Mouse (Mus musculus) hindbrain, embryonic 13.5 days (tissue): ENCODE data around the gene Gabrp. TPM values are rescaled to one million over a fixed set of nuclear protein-coding genes. Genes with fewer than 3 reads are reported as not detected.

Experiments used
- ATAC-seq: fragments of 200-750 bp; cut with Nextera tagmentation; 2 replicates; pipeline ENCODE4 v1.8.0; 2017; ENCODE audit warnings: moderate TSS enrichment; ENCODE audit not compliant: low FRiP score
- H3K27ac ChIP-seq: fragments of 300-500 bp; sonication (generic); 2 replicates; pipeline ENCODE4 v1.5.1; 2015; ENCODE audit warnings: inconsistent platforms, mild to moderate bottlenecking, moderate library complexity
- H3K27me3 ChIP-seq: fragments of 300-500 bp; sonication (generic); 2 replicates; pipeline ENCODE4 v1.6.1; 2015; ENCODE audit warnings: mild to moderate bottlenecking, inconsistent platforms
- H3K36me3 ChIP-seq: fragments of 300-500 bp; sonication (generic); 2 replicates; pipeline ENCODE4 v1.6.1; 2015; ENCODE audit warnings: mild to moderate bottlenecking, inconsistent platforms
- H3K4me1 ChIP-seq: fragments of 300-500 bp; sonication (generic); replicated peaks from 2 replicates; pipeline ENCODE4 v1.6.1; 2015; ENCODE audit warnings: inconsistent platforms
- H3K4me2 ChIP-seq: fragments of 300-500 bp; sonication (generic); 2 replicates; pipeline ENCODE4 v1.6.1; 2015; ENCODE audit warnings: inconsistent platforms, mild to moderate bottlenecking, moderate library complexity
- H3K4me3 ChIP-seq: fragments of 300-500 bp; sonication (generic); 2 replicates; pipeline ENCODE4 v1.5.1; 2015; ENCODE audit warnings: mild to moderate bottlenecking, inconsistent platforms
- H3K9ac ChIP-seq: fragments of 300-500 bp; sonication (generic); 2 replicates; pipeline ENCODE4 v1.6.1; 2015; ENCODE audit warnings: mild to moderate bottlenecking, inconsistent platforms
- H3K9me3 ChIP-seq: fragments of 300-500 bp; sonication (generic); 2 replicates; pipeline ENCODE4 v1.6.1; 2016; ENCODE audit warnings: inconsistent platforms
- WGBS: fragments of 180-500 bp; shearing (Covaris S2); methylation state at CpG from one replicate; pipeline ENCODE4 v1.1.7; 2015; 5-methylcytosine and 5-hydroxymethylcytosine counted together
- polyA plus RNA-seq: library from polyadenylated mRNA; unstranded; fragments of >200 nt; fragmentation: Nextera tagmentation; extraction: Ambion mirVana; gene quantifications from 2 replicates; pipeline ENCODE4 v1.2.1, GENCODE M21; 2015

The Gabrp gene
- not detected in 2 replicates for polyA plus RNA-seq

- no peaks in the 10 kb centered on the region; the same call in 1 of the 2 replicates for H3K27me3 ChIP-seq
- no peak within 1 kb of the TSS for H3K9ac ChIP-seq
- H3K4me1 ChIP-seq, result no peaks in the 10 kb centered on the region
- WGBS, result 64% methylated on average over 6 of the region's 6 CpGs
- no peak within 1 kb of the TSS for H3K4me3 ChIP-seq
- no peaks in the 10 kb centered on the region for H3K36me3 ChIP-seq
- ATAC-seq, result no peak
- no peak within 1 kb of the TSS for H3K27ac ChIP-seq
- H3K4me2 ChIP-seq, result no peak within 1 kb of the TSS
- no peaks in the 10 kb centered on the region; the same call in 1 of the 2 replicates for H3K9me3 ChIP-seq
Measured at GRCm38 (mm10) chr11:33578859-33579258, at the start of gene Gabrp. TSS of gene Gabrp (minus strand) at chr11:33578959.

- no peak overlapping the region for H3K9ac ChIP-seq
- H3K27ac ChIP-seq, result no peak overlapping the region
- no peaks in the 10 kb centered on the region for H3K36me3 ChIP-seq
- H3K4me2 ChIP-seq, result no peak overlapping the region
- no peaks in the 10 kb centered on the region for H3K27me3 ChIP-seq
- no peaks in the 10 kb centered on the region for H3K4me1 ChIP-seq
- no peaks in the 10 kb centered on the region for H3K9me3 ChIP-seq
- 90% methylated on average over 4 of the region's 4 CpGs for WGBS
- H3K4me3 ChIP-seq, result no peak overlapping the region
- no peak for ATAC-seq
Measured at GRCm38 (mm10) chr11:33627136-33627742, 48.5 kb upstream of the Gabrp start.

GRCm38 (mm10) chr11:33614218-33614617, 35.5 kb upstream of the Gabrp start:
- Histone ChIP-seq H3K36me3 (no peaks in the 10 kb centered on the region), H3K4me2 (no peak overlapping the region), H3K27me3 (peaks cover 13% of the 10 kb centered on the region; the same call in 1 of the 2 replicates), H3K27ac (no peak overlapping the region), H3K9ac (no peak overlapping the region), H3K4me1 (no peaks in the 10 kb centered on the region), H3K4me3 (no peak overlapping the region), H3K9me3 (no peaks in the 10 kb centered on the region)
- ATAC-seq, result peak; percentile 77; the same call in 1 of the 2 replicates
- WGBS, result 10% methylated on average over 15 of the region's 15 CpGs

- Histone ChIP-seq H3K27me3 (0 out of 2 replicates have a peak, but pooled peaks cover 5% of the 10 kb centered on the region), H3K4me3 (no peak overlapping the region), H3K27ac (no peak overlapping the region), H3K36me3 (no peaks in the 10 kb centered on the region), H3K4me1 (no peaks in the 10 kb centered on the region), H3K4me2 (no peak overlapping the region), H3K9me3 (no peaks in the 10 kb centered on the region), H3K9ac (no peak overlapping the region)
- 39% methylated on average over 3 of the region's 3 CpGs for WGBS
- ATAC-seq, result no peak
Measured at GRCm38 (mm10) chr11:33607784-33608183, 29.0 kb upstream of the Gabrp start.

GRCm38 (mm10) chr11:33603174-33603573, 24.4 kb upstream of the Gabrp start:
- no peak overlapping the region for H3K9ac ChIP-seq
- WGBS, result 68% methylated on average over 2 of the region's 2 CpGs
- H3K4me2 ChIP-seq, result no peak overlapping the region
- no peaks in the 10 kb centered on the region for H3K36me3 ChIP-seq
- H3K4me1 ChIP-seq, result no peaks in the 10 kb centered on the region
- H3K9me3 ChIP-seq, result no peaks in the 10 kb centered on the region
- no peak overlapping the region for H3K27ac ChIP-seq
- H3K27me3 ChIP-seq, result no peaks in the 10 kb centered on the region
- no peak overlapping the region for H3K4me3 ChIP-seq
- ATAC-seq, result no peak

GRCm38 (mm10) chr11:33598986-33599385, 20.2 kb upstream of the Gabrp start, which contains the start of gene D130052B06Rik:
TSS of gene D130052B06Rik (plus strand) at chr11:33599302.
- WGBS, result 86% methylated on average over 4 of the region's 4 CpGs
- no peak within 1 kb of the TSS for H3K4me2 ChIP-seq
- ATAC-seq, result no peak
- H3K4me1 ChIP-seq, result no peaks in the 10 kb centered on the region
- no peak within 1 kb of the TSS for H3K9ac ChIP-seq
- no peaks in the 10 kb centered on the region for H3K27me3 ChIP-seq
- no peaks in the 10 kb centered on the region for H3K36me3 ChIP-seq
- no peak within 1 kb of the TSS for H3K4me3 ChIP-seq
- H3K9me3 ChIP-seq, result no peaks in the 10 kb centered on the region
- H3K27ac ChIP-seq, result no peak within 1 kb of the TSS

GRCm38 (mm10) chr11:33596655-33597054, 17.9 kb upstream of the Gabrp start:
- no peaks in the 10 kb centered on the region for H3K9me3 ChIP-seq
- WGBS, result 81% methylated on average over 4 of the region's 4 CpGs
- ATAC-seq, result no peak

GRCm38 (mm10) chr11:33592826-33593225, 14.1 kb upstream of the Gabrp start:
- 89% methylated on average over 4 of the region's 4 CpGs for WGBS
- Histone ChIP-seq H3K4me2 (no peak overlapping the region), H3K36me3 (no peaks in the 10 kb centered on the region), H3K9ac (no peak overlapping the region), H3K4me3 (no peak overlapping the region), H3K27ac (no peak overlapping the region), H3K27me3 (no peaks in the 10 kb centered on the region), H3K9me3 (no peaks in the 10 kb centered on the region), H3K4me1 (no peaks in the 10 kb centered on the region)
- no peak for ATAC-seq

More at GRCm38 (mm10) chr11:33596655-33597054, 17.9 kb upstream of the Gabrp start:
- Histone ChIP-seq H3K36me3 (no peaks in the 10 kb centered on the region), H3K4me2 (no peak overlapping the region), H3K4me3 (no peak overlapping the region), H3K9ac (no peak overlapping the region), H3K27ac (no peak overlapping the region), H3K4me1 (no peaks in the 10 kb centered on the region), H3K27me3 (no peaks in the 10 kb centered on the region)

GRCm38 (mm10) chr11:33590771-33591170, 12.0 kb upstream of the Gabrp start:
- Histone ChIP-seq H3K9ac (no peak overlapping the region), H3K27ac (no peak overlapping the region), H3K4me2 (no peak overlapping the region), H3K4me1 (no peaks in the 10 kb centered on the region), H3K27me3 (no peaks in the 10 kb centered on the region), H3K9me3 (no peaks in the 10 kb centered on the region), H3K36me3 (no peaks in the 10 kb centered on the region), H3K4me3 (no peak overlapping the region)
- 92% methylated on average over 3 of the region's 3 CpGs for WGBS
- ATAC-seq, result no peak

- ATAC-seq, result no peak
- Histone ChIP-seq H3K36me3 (no peaks in the 10 kb centered on the region), H3K4me1 (no peaks in the 10 kb centered on the region), H3K9ac (no peak overlapping the region), H3K4me3 (no peak overlapping the region), H3K27me3 (no peaks in the 10 kb centered on the region), H3K9me3 (no peaks in the 10 kb centered on the region), H3K4me2 (no peak overlapping the region), H3K27ac (no peak overlapping the region)
- 85% methylated on average over 6 of the region's 6 CpGs for WGBS
Measured at GRCm38 (mm10) chr11:33586614-33587013, 7.9 kb upstream of the Gabrp start.

- H3K4me3 ChIP-seq, result no peak overlapping the region
- H3K9me3 ChIP-seq, result no peaks in the 10 kb centered on the region; the same call in 1 of the 2 replicates
- ATAC-seq, result no peak
- H3K27ac ChIP-seq, result no peak overlapping the region
- H3K36me3 ChIP-seq, result no peaks in the 10 kb centered on the region
- H3K4me2 ChIP-seq, result no peak overlapping the region
- no peaks in the 10 kb centered on the region; the same call in 1 of the 2 replicates for H3K27me3 ChIP-seq
- H3K4me1 ChIP-seq, result no peaks in the 10 kb centered on the region
- H3K9ac ChIP-seq, result no peak overlapping the region
- 71% methylated on average over 3 of the region's 3 CpGs for WGBS
Measured at GRCm38 (mm10) chr11:33579621-33580020, 862 bp upstream of the Gabrp start.

GRCm38 (mm10) chr11:33574944-33575343, 3.8 kb downstream of the Gabrp start:
- no peaks in the 10 kb centered on the region; the same call in 1 of the 2 replicates for H3K27me3 ChIP-seq
- H3K4me2 ChIP-seq, result no peak overlapping the region
- H3K27ac ChIP-seq, result no peak overlapping the region
- H3K36me3 ChIP-seq, result no peaks in the 10 kb centered on the region
- H3K4me3 ChIP-seq, result no peak overlapping the region
- no peak for ATAC-seq
- 81% methylated on average over 3 of the region's 3 CpGs for WGBS
- no peaks in the 10 kb centered on the region for H3K4me1 ChIP-seq
- no peak overlapping the region for H3K9ac ChIP-seq
- no peaks in the 10 kb centered on the region; the same call in 1 of the 2 replicates for H3K9me3 ChIP-seq

GRCm38 (mm10) chr11:33570413-33570812, 8.3 kb downstream of the Gabrp start:
- no peaks in the 10 kb centered on the region for H3K36me3 ChIP-seq
- H3K9me3 ChIP-seq, result no peaks in the 10 kb centered on the region; the same call in 1 of the 2 replicates
- no peak overlapping the region for H3K4me3 ChIP-seq
- H3K4me1 ChIP-seq, result no peaks in the 10 kb centered on the region
- no peak overlapping the region for H3K4me2 ChIP-seq
- no peaks in the 10 kb centered on the region for H3K27me3 ChIP-seq
- no peak overlapping the region for H3K27ac ChIP-seq
- H3K9ac ChIP-seq, result no peak overlapping the region
- ATAC-seq, result no peak
